Mouse (Mus musculus) E14TG2a.4 (cell line): ENCODE measurements at regions not wholly inside any gene's neighbourhood (a gene's known extent, or its start where the extent isn't known, plus 50 kb on each side); places are given as distances from the start of the nearest gene placed in this dataset.
"Not testable (repeated sequence)": the region's sequence is repeated elsewhere in the genome, so short reads cannot be mapped to it uniquely, and the experiment has no call there.

ENCODE experiments used
- H3K27me3 ChIP-seq: 2 replicates; pipeline ENCODE4 v1.6.1; 2014; ENCODE audit warnings: low read length, control low read depth; ENCODE audit not compliant: insufficient read depth
- H3K36me3 ChIP-seq: 2 replicates; pipeline ENCODE4 v1.6.1; 2014; ENCODE audit warnings: low read length, control low read depth; ENCODE audit not compliant: insufficient read depth
- H3K4me1 ChIP-seq: replicated peaks from 2 replicates; pipeline ENCODE4 v1.6.1; 2014; ENCODE audit warnings: low read depth, low read length, control low read depth
- H3K4me3 ChIP-seq: replicated peaks from 2 replicates; pipeline ENCODE4 v1.5.1; 2014; ENCODE audit warnings: mild to moderate bottlenecking, low read length
- H3K9me3 ChIP-seq: 2 replicates; pipeline ENCODE4 v1.6.1; 2014; ENCODE audit warnings: low read length, control low read depth
- CTCF ChIP-seq: conservative IDR thresholded peaks from 2 replicates; pipeline ENCODE4 v1.5.1; 2014; ENCODE audit warnings: low read length
- NANOG ChIP-seq: IDR thresholded peaks from 2 replicates; pipeline ENCODE4 v1.6.1; 2014; ENCODE audit warnings: borderline replicate concordance, low read length, mixed read lengths
- POU5F1 ChIP-seq: IDR thresholded peaks from 2 replicates; pipeline ENCODE4 v1.6.1; 2014; ENCODE audit warnings: low read length, borderline replicate concordance

- H3K4me1 ChIP-seq: no peaks in the 10 kb centered on the region
- TF ChIP-seq CTCF (no peak), POU5F1 (no peak), NANOG (no peak)
- H3K36me3 ChIP-seq: no peaks in the 10 kb centered on the region
- H3K4me3 ChIP-seq: no peak overlapping the region
- no peaks in the 10 kb centered on the region for H3K27me3 ChIP-seq
- no peaks in the 10 kb centered on the region for H3K9me3 ChIP-seq
Measured at GRCm38 (mm10) chr1:42557301-42557700, 138.3 kb upstream of the Pou3f3 start.

- no peaks in the 10 kb centered on the region for H3K36me3 ChIP-seq
- no peaks in the 10 kb centered on the region for H3K4me1 ChIP-seq
- no peak overlapping the region for H3K4me3 ChIP-seq
- no peaks in the 10 kb centered on the region for H3K9me3 ChIP-seq
- TF ChIP-seq POU5F1 (no peak), NANOG (no peak), CTCF (no peak)
- no peaks in the 10 kb centered on the region for H3K27me3 ChIP-seq
Measured at GRCm38 (mm10) chr1:42567640-42568039, 127.9 kb upstream of the Pou3f3 start.

- Histone ChIP-seq H3K4me3 (no peak overlapping the region), H3K4me1 (0 out of 2 replicates have a peak, but pooled peaks cover 6% of the 10 kb centered on the region), H3K27me3 (no peaks in the 10 kb centered on the region), H3K9me3 (no peaks in the 10 kb centered on the region), H3K36me3 (no peaks in the 10 kb centered on the region)
- TF ChIP-seq NANOG: no peak
Measured at GRCm38 (mm10) chr1:42585191-42585590, 110.4 kb upstream of the Pou3f3 start.

GRCm38 (mm10) chr1:42588499-42588898, 107.1 kb upstream of the Pou3f3 start:
- H3K4me3 ChIP-seq: no peak overlapping the region
- no peaks in the 10 kb centered on the region for H3K27me3 ChIP-seq
- H3K36me3 ChIP-seq: no peaks in the 10 kb centered on the region
- no peak for TF ChIP-seq NANOG
- no peak for TF ChIP-seq POU5F1
- TF ChIP-seq CTCF: no peak
- H3K4me1 ChIP-seq: 0 out of 2 replicates have a peak, but pooled peaks cover 6% of the 10 kb centered on the region
- H3K9me3 ChIP-seq: peaks cover 14% of the 10 kb centered on the region; the same call in 1 of the 2 replicates

- Histone ChIP-seq H3K27me3 (no peaks in the 10 kb centered on the region), H3K36me3 (no peaks in the 10 kb centered on the region), H3K4me3 (no peak overlapping the region), H3K9me3 (peaks cover 14% of the 10 kb centered on the region; the same call in 1 of the 2 replicates), H3K4me1 (0 out of 2 replicates have a peak, but pooled peaks cover 6% of the 10 kb centered on the region)
- no peak for TF ChIP-seq POU5F1
- TF ChIP-seq CTCF: no peak
- no peak for TF ChIP-seq NANOG
Measured at GRCm38 (mm10) chr1:42589442-42589841, 106.1 kb upstream of the Pou3f3 start.

GRCm38 (mm10) chr1:42591855-42592254, 103.7 kb upstream of the Pou3f3 start:
- Histone ChIP-seq H3K9me3 (peaks cover 14% of the 10 kb centered on the region; the same call in 1 of the 2 replicates), H3K4me3 (no peak overlapping the region), H3K27me3 (no peaks in the 10 kb centered on the region), H3K4me1 (0 out of 2 replicates have a peak, but pooled peaks cover 6% of the 10 kb centered on the region), H3K36me3 (no peaks in the 10 kb centered on the region)
- no peak for TF ChIP-seq NANOG
- TF ChIP-seq CTCF: no peak
- TF ChIP-seq POU5F1: no peak

GRCm38 (mm10) chr1:42597065-42597464, 98.5 kb upstream of the Pou3f3 start:
- H3K4me3 ChIP-seq: no peak overlapping the region
- no peaks in the 10 kb centered on the region for H3K36me3 ChIP-seq
- H3K4me1 ChIP-seq: no peaks in the 10 kb centered on the region
- no peaks in the 10 kb centered on the region for H3K27me3 ChIP-seq
- no peak for TF ChIP-seq CTCF
- no peak for TF ChIP-seq POU5F1
- no peak for TF ChIP-seq NANOG
- H3K9me3 ChIP-seq: peaks cover under 1% of the 10 kb centered on the region; the same call in 1 of the 2 replicates

GRCm38 (mm10) chr1:42599238-42599637, 96.3 kb upstream of the Pou3f3 start:
- no peak overlapping the region for H3K4me3 ChIP-seq
- no peaks in the 10 kb centered on the region for H3K36me3 ChIP-seq
- no peaks in the 10 kb centered on the region for H3K4me1 ChIP-seq
- H3K9me3 ChIP-seq: peaks cover 12% of the 10 kb centered on the region
- TF ChIP-seq POU5F1 (no peak), CTCF (no peak), NANOG (no peak)
- no peaks in the 10 kb centered on the region for H3K27me3 ChIP-seq

- H3K9me3 ChIP-seq: peaks cover 15% of the 10 kb centered on the region
- H3K27me3 ChIP-seq: no peaks in the 10 kb centered on the region
- no peaks in the 10 kb centered on the region for H3K36me3 ChIP-seq
- no peak overlapping the region for H3K4me3 ChIP-seq
- no peak for TF ChIP-seq POU5F1
- TF ChIP-seq NANOG: no peak; the same call in 1 of the 2 replicates
- no peak for TF ChIP-seq CTCF
- H3K4me1 ChIP-seq: no peaks in the 10 kb centered on the region
Measured at GRCm38 (mm10) chr1:42606251-42606650, 89.3 kb upstream of the Pou3f3 start.

GRCm38 (mm10) chr1:42607466-42608043, 88.0 kb upstream of the Pou3f3 start:
- peaks cover 15% of the 10 kb centered on the region for H3K9me3 ChIP-seq
- not testable (repeated sequence) for H3K4me1 ChIP-seq, H3K4me3 ChIP-seq, H3K36me3 ChIP-seq, H3K27me3 ChIP-seq
